ENCODE assay signal across 12 mouse cellular contexts in the genomic region with DNA sequence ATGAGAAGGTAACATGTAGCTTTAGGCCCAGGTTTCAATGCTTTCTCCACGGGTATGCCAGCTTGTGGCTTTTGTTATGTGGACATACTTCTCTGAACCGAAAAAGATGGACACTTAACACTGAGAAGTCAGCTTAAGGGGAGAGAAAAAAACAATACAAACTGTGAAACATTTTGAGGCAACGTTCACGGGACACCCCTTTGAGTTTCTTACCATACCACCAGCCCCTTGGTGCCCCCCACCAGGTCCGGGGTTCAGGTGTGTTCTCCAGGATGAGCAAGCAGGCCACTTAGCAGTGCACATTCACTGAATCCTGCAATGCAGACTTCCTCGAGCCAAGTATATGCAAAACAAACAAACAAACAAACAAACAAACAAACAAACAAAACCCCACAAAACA. TPM values are rescaled to one million over a fixed set of nuclear protein-coding genes. Genes with fewer than 3 reads are reported as not detected.
A peak's percentile ranks its signal among the peaks of the same experiment; 100 is the strongest.
DNase-seq lines count a peak whose midpoint lies in the region; ATAC-seq lines count a peak whose summit lies in the region.
"Had no signal": no experiment of that assay in that cellular context is flagged by ENCODE, and none has a peak within 500 bp of the region (broad histone marks: within the 10 kb centered on the region; RNA-seq: fewer than 3 reads in every experiment).

No protein-coding gene starts in this region.

- 0 out of 2 replicates have a peak overlapping the region, but pooled peaks have one; percentile 89 for H3K27ac ChIP-seq in heart, embryonic 11.5 days (ENCODE audit: low read depth, low read length)
- H3K27ac ChIP-seq in lung, embryonic 15.5 days: no peak overlapping the region
- H3K27ac ChIP-seq in forebrain, embryonic 13.5 days: no peak overlapping the region
- no peak overlapping the region for H3K27ac ChIP-seq in midbrain, embryonic 14.5 days (replicated peaks; ENCODE audit: low read depth, low read length)

- no peak for ATAC-seq in heart, embryonic 11.5 days (replicated peaks; ENCODE audit: insufficient number of reproducible peaks, low FRiP score, low TSS enrichment)
- no peak for ATAC-seq in lung, embryonic 15.5 days (ENCODE audit: borderline replicate concordance, extremely low read depth, low FRiP score, low TSS enrichment)
- no peak for ATAC-seq in forebrain, embryonic 13.5 days
- ATAC-seq in midbrain, embryonic 14.5 days (ENCODE audit: low FRiP score, low TSS enrichment): no peak
- ATAC-seq in megakaryocyte progenitor cell, adult 5-6 weeks (replicated peaks; ENCODE audit: poor library complexity): no peak

- H3K4me1 ChIP-seq in heart, embryonic 11.5 days (ENCODE audit: control insufficient read depth, insufficient read depth, low read length): peaks cover 25% of the 10 kb centered on the region
- peaks cover 34% of the 10 kb centered on the region for H3K4me1 ChIP-seq in lung, embryonic 15.5 days
- H3K4me1 ChIP-seq in forebrain, embryonic 13.5 days: peaks cover 31% of the 10 kb centered on the region
- H3K4me1 ChIP-seq in midbrain, embryonic 14.5 days (ENCODE audit: control insufficient read depth, insufficient read depth, low read length): peaks cover 14% of the 10 kb centered on the region

- H3K27me3 ChIP-seq in heart, embryonic 11.5 days (ENCODE audit: control insufficient read depth, insufficient read depth, low read length): no peaks in the 10 kb centered on the region
- H3K27me3 ChIP-seq in lung, embryonic 15.5 days: no peaks in the 10 kb centered on the region
- H3K27me3 ChIP-seq in forebrain, embryonic 13.5 days: no peaks in the 10 kb centered on the region
- H3K27me3 ChIP-seq in midbrain, embryonic 14.5 days (ENCODE audit: control insufficient read depth, insufficient read depth, low read length): no peaks in the 10 kb centered on the region

- WGBS in heart, embryonic 11.5 days (ENCODE audit: insufficient replicate concordance): 66% methylated on average over 6 of the region's 6 CpGs
- 50% methylated on average over 6 of the region's 6 CpGs for WGBS in lung, embryonic 15.5 days
- 41% methylated on average over 6 of the region's 6 CpGs for WGBS in forebrain, embryonic 13.5 days
- WGBS in midbrain, embryonic 14.5 days: 58% methylated on average over 6 of the region's 6 CpGs

- no peak for DNase-seq in heart, postnatal 4 days
- DNase-seq in lung, adult 18-20 months: no peak
- no peak for DNase-seq in midbrain, embryonic 14.5 days
- no peak for DNase-seq in adrenal gland, postnatal 4 days (ENCODE audit: low spot score in 2 of 2)

- H3K9me3 ChIP-seq in heart, embryonic 11.5 days (replicated peaks; ENCODE audit: control insufficient read depth, low read length): no peaks in the 10 kb centered on the region
- no peaks in the 10 kb centered on the region for H3K9me3 ChIP-seq in lung, embryonic 15.5 days
- no peaks in the 10 kb centered on the region for H3K9me3 ChIP-seq in forebrain, embryonic 13.5 days (replicated peaks)
- no peaks in the 10 kb centered on the region for H3K9me3 ChIP-seq in midbrain, embryonic 14.5 days (ENCODE audit: control insufficient read depth, low read length)

- H3K9ac ChIP-seq in heart, embryonic 11.5 days (ENCODE audit: low read depth, low read length): 0 out of 2 replicates have a peak overlapping the region, but pooled peaks have one; percentile 36
- no peak overlapping the region for H3K9ac ChIP-seq in lung, embryonic 15.5 days
- no peak overlapping the region for H3K9ac ChIP-seq in forebrain, embryonic 13.5 days
- no peak overlapping the region for H3K9ac ChIP-seq in midbrain, embryonic 14.5 days (replicated peaks; ENCODE audit: low read length)

- H3K4me2 ChIP-seq in heart, embryonic 11.5 days: peak overlapping the region; percentile 80
- peak overlapping the region; percentile 69 for H3K4me2 ChIP-seq in lung, embryonic 15.5 days
- peak overlapping the region; percentile 58 for H3K4me2 ChIP-seq in forebrain, embryonic 13.5 days
- peak overlapping the region; percentile 45; the same call in 1 of the 2 replicates for H3K4me2 ChIP-seq in midbrain, embryonic 14.5 days (ENCODE audit: low read length)

- no peaks in the 10 kb centered on the region for H3K36me3 ChIP-seq in heart, embryonic 11.5 days (ENCODE audit: control insufficient read depth, insufficient read depth, low read length)
- no peaks in the 10 kb centered on the region for H3K36me3 ChIP-seq in lung, embryonic 15.5 days
- no peaks in the 10 kb centered on the region for H3K36me3 ChIP-seq in forebrain, embryonic 13.5 days (ENCODE audit: poor library complexity, severe bottlenecking)
- H3K36me3 ChIP-seq in midbrain, embryonic 14.5 days (ENCODE audit: control insufficient read depth, insufficient read depth, low read length): no peaks in the 10 kb centered on the region

- H3K4me3 ChIP-seq in heart, embryonic 11.5 days (ENCODE audit: low read depth, low read length): peak overlapping the region; percentile 43
- no peak overlapping the region for H3K4me3 ChIP-seq in lung, embryonic 15.5 days
- H3K4me3 ChIP-seq in forebrain, embryonic 13.5 days: no peak overlapping the region
- no peak overlapping the region for H3K4me3 ChIP-seq in midbrain, embryonic 14.5 days (replicated peaks; ENCODE audit: low read depth, low read length)

RNA-seq across cellular contexts. Expression of a gene that starts 14.5 kb away (rescaled TPM):
- polyA plus RNA-seq in heart, embryonic 11.5 days (2014; fragmentation: Nextera tagmentation; extraction: Ambion mirVana): 33.1 and 36.6 TPM in 2 replicates
- 10 to 100 TPM; 26.1 to 27.1 TPM for total RNA-seq in heart, postnatal 4 days (2021)
- polyA plus RNA-seq in lung, embryonic 15.5 days (2015; fragmentation: Nextera tagmentation; extraction: Ambion mirVana): 38.3 and 38.4 TPM in 2 replicates
- polyA plus RNA-seq in forebrain, embryonic 13.5 days (2015; fragmentation: Nextera tagmentation; extraction: Ambion mirVana): 21.0 and 26.7 TPM in 2 replicates
- polyA plus RNA-seq in midbrain, embryonic 14.5 days (2014; fragmentation: Nextera tagmentation; extraction: Ambion mirVana): 51.0 and 59.3 TPM in 2 replicates
- total RNA-seq in adrenal gland, postnatal 4 days (2021): 10 to 100 TPM; 38.1 to 40.5 TPM
- total RNA-seq in megakaryocyte progenitor cell, adult 5-6 weeks (2015): 26.5 and 33.7 TPM in 2 replicates
- 58.6 and 59.3 TPM in 2 replicates for total RNA-seq in megakaryocyte progenitor cell, adult 5-6 weeks (2017)

RNA-seq across cellular contexts. Expression of a gene that starts 46.7 kb away (rescaled TPM):
- polyA plus RNA-seq in heart, embryonic 11.5 days (2014; fragmentation: Nextera tagmentation; extraction: Ambion mirVana): 2.1 and 3.5 TPM in 2 replicates
- not detected for total RNA-seq in heart, postnatal 4 days (2021)
- polyA plus RNA-seq in lung, embryonic 15.5 days (2015; fragmentation: Nextera tagmentation; extraction: Ambion mirVana): 4.1 TPM in 1 of 2 replicates, not detected in the other
- polyA plus RNA-seq in forebrain, embryonic 13.5 days (2015; fragmentation: Nextera tagmentation; extraction: Ambion mirVana): not detected in 2 replicates
- polyA plus RNA-seq in midbrain, embryonic 14.5 days (2014; fragmentation: Nextera tagmentation; extraction: Ambion mirVana): 4.4 TPM in 1 of 2 replicates, not detected in the other
- not detected for total RNA-seq in adrenal gland, postnatal 4 days (2021)
- not detected in 2 replicates for total RNA-seq in megakaryocyte progenitor cell, adult 5-6 weeks (2015)
- not detected in 2 replicates for total RNA-seq in megakaryocyte progenitor cell, adult 5-6 weeks (2017)
- total RNA-seq: adrenal gland, postnatal 10 days; left cerebral cortex, postnatal 10 days; neutrophil, adult 5-6 weeks had no signal
- polyA plus RNA-seq: gonadal fat pad, adult 2 months had no signal
